Mouse (Mus musculus) cerebellum, adult 2 months (tissue): Measurements from ENCODE around the gene Ivns1abp. TPM values are rescaled to one million over a fixed set of nuclear protein-coding genes. Genes with fewer than 3 reads are reported as not detected.
A peak's percentile ranks its signal among the peaks of the same experiment; 100 is the strongest.
"Not testable (repeated sequence)": the region's sequence is repeated elsewhere in the genome, so short reads cannot be mapped to it uniquely, and the experiment has no call there.

Source experiments
- DNase-seq, 2 experiments: peaks; one replicate each; pipeline ENCODE4 v3.0.0; 2021
- H3K27ac ChIP-seq: fragments of 200-500 bp; 2 replicates; pipeline ENCODE4 v1.5.1; 2012; ENCODE audit warnings: low read length, control low read depth, inconsistent platforms; ENCODE audit not compliant: insufficient read depth
- H3K27me3 ChIP-seq: fragments of 200-500 bp; 2 replicates; pipeline ENCODE4 v1.6.1; 2012; ENCODE audit warnings: inconsistent platforms, mild to moderate bottlenecking, low read length, moderate library complexity; ENCODE audit not compliant: control insufficient read depth, insufficient read depth
- H3K4me1 ChIP-seq: fragments of 200-500 bp; 2 replicates; pipeline ENCODE4 v1.6.1; 2011; ENCODE audit warnings: low read length; ENCODE audit not compliant: control insufficient read depth, insufficient read depth
- H3K4me3 ChIP-seq: fragments of 200-500 bp; replicated peaks from 2 replicates; pipeline ENCODE3; 2011; ENCODE audit warnings: mild to moderate bottlenecking, low read depth, low read length, control low read depth; ENCODE audit not compliant: insufficient read depth
- CTCF ChIP-seq: fragments of 200-500 bp; IDR thresholded peaks from 2 replicates; pipeline ENCODE4 v1.5.1; 2011; ENCODE audit warnings: low read depth, mild to moderate bottlenecking, control low read depth, low read length, moderate library complexity, borderline replicate concordance; ENCODE audit not compliant: insufficient read depth
- POLR2A ChIP-seq: fragments of 200-500 bp; IDR thresholded peaks from 2 replicates; pipeline ENCODE4 v1.6.1; 2011; ENCODE audit warnings: low read length, control low read depth, borderline replicate concordance; ENCODE audit not compliant: insufficient read depth
- WGBS: fragments of 180-500 bp; shearing (Covaris S2); methylation state at CpG from one replicate; pipeline ENCODE4 v1.1.7; 2018; 5-methylcytosine and 5-hydroxymethylcytosine counted together
- polyA plus RNA-seq: library from polyadenylated mRNA; depleted of rRNA; stranded (reverse); fragments of >200 nt; gene quantifications from 2 replicates; pipeline ENCODE4 v1.2.3, GENCODE M21; 2012; rRNA removed

Ivns1abp gene
- polyA plus RNA-seq: 108 and 110 TPM in 2 replicates

GRCm38 (mm10) chr1:151344283-151345108 is at the start of gene Ivns1abp:
Ivns1abp (plus strand) TSS chr1:151344477.
- peak; percentile 99 for DNase-seq
- TF ChIP-seq CTCF (no peak), POLR2A (peak; percentile 89)
- Histone ChIP-seq H3K4me1 (peaks cover 3% of the 10 kb centered on the region), H3K27ac (peak within 1 kb of the TSS; percentile 91), H3K27me3 (no peaks in the 10 kb centered on the region), H3K4me3 (peak within 1 kb of the TSS; percentile 93)
- WGBS: under 1% methylated on average over 101 of the region's 104 CpGs

GRCm38 (mm10) chr1:151295486-151295885 is 48.8 kb upstream of the Ivns1abp start:
- 64% methylated on average over 3 of the region's 3 CpGs for WGBS
- DNase-seq: no peak
- H3K4me1 ChIP-seq: no peaks in the 10 kb centered on the region
- H3K27ac ChIP-seq: no peak overlapping the region
- H3K4me3 ChIP-seq: no peak overlapping the region
- H3K27me3 ChIP-seq: no peaks in the 10 kb centered on the region
- TF ChIP-seq CTCF (no peak), POLR2A (no peak)

DNA sequence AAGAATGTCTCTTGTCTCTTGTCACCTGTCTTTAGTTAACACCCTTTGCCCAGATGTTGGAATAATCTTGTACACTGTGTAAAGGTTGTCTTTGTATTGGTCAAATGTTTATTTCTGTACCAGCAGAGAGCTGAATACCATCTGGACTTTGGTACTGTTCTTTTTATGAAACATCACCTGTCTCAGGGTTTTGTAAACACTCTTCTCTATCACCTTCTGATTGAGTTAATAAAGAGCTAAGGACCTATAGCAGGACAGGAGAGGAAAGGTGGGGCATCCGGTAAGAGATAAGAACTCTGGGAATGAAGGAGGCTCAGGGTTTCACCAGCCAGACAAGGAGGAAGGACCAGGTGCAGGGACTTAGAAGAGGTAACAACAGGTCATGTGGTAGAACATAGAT is 47.7 kb upstream of the Ivns1abp start:
- 89% methylated on average over 1 of the region's 1 CpGs for WGBS

DNA sequence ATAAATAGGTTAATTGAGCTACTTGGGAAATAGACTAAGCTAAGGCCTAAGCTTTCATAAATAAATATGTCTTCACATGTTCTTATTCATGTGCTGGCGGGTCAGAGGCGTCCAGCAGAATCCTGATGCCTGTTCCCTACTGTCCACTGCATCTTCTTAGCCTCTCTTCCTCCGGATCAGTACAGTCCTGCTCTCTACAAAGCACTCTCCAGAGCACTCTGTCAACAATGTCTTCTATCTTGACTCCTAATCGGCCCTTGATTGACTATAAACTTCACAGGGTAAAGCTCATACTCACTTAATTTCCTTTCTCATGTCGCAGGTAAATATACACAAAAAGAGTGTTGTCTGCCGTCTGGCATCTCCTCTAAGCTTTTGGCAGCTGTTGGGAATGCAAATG is 47.3 kb upstream of the Ivns1abp start:
- 85% methylated on average over 6 of the region's 6 CpGs for WGBS
- no peak overlapping the region for H3K27ac ChIP-seq
- no peaks in the 10 kb centered on the region for H3K27me3 ChIP-seq
- H3K4me1 ChIP-seq: no peaks in the 10 kb centered on the region
- no peak overlapping the region for H3K4me3 ChIP-seq
- TF ChIP-seq POLR2A (no peak), CTCF (no peak)
- DNase-seq: no peak

More for the DNA sequence above, 47.7 kb upstream of the Ivns1abp start:
- Histone ChIP-seq H3K27me3 (no peaks in the 10 kb centered on the region), H3K4me1 (no peaks in the 10 kb centered on the region), H3K4me3 (no peak overlapping the region), H3K27ac (no peak overlapping the region)
- TF ChIP-seq CTCF (no peak), POLR2A (no peak)
- no peak for DNase-seq

DNA sequence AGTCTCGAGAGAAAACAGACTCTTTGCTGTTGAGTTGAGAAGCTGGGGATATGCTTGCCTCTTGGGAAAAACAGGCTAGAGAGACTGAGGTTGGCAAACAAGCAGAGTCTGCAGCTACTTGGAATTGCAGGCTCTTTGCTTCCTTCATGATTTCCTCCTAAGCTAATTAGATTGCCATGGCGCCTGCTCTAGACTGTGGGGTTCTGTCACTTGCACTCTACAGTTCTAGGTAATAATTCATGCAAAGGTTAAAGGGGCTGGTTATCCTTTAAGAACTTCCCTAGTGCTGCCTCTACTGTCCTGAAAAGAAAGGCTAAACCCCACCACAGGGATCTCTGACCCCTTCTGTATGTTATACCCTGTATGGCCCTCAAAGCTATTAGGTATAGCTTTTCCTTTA is 46.7 kb upstream of the Ivns1abp start:
- H3K27ac ChIP-seq: no peak overlapping the region
- 93% methylated on average over 2 of the region's 2 CpGs for WGBS
- no peaks in the 10 kb centered on the region for H3K4me1 ChIP-seq
- DNase-seq: no peak
- H3K4me3 ChIP-seq: no peak overlapping the region
- H3K27me3 ChIP-seq: no peaks in the 10 kb centered on the region
- TF ChIP-seq POLR2A (no peak), CTCF (no peak)

DNA sequence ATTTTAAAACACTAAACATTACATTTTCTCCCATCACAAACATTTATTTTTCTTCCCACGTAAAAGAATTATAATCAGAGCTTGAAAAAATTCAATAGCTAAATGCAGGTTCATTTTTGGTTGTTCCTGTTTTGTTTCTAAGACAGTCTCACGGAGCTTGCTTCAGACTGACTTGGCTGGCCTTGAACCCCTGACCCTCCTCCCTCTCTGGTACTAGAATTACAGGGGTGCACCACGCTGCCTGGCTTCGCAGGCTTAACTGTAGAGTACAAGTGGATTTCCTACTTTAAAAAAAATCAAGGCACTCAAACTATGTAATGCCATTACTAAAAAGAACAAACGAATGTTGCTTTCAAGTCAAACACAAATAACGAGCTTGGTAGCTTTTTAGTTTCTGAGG is 42.8 kb upstream of the Ivns1abp start:
- Histone ChIP-seq H3K4me3 (no peak overlapping the region), H3K27ac (no peak overlapping the region), H3K27me3 (no peaks in the 10 kb centered on the region), H3K4me1 (no peaks in the 10 kb centered on the region)
- 73% methylated on average over 6 of the region's 6 CpGs for WGBS
- DNase-seq: no peak
- no peak for TF ChIP-seq POLR2A
- no peak for TF ChIP-seq CTCF

DNA sequence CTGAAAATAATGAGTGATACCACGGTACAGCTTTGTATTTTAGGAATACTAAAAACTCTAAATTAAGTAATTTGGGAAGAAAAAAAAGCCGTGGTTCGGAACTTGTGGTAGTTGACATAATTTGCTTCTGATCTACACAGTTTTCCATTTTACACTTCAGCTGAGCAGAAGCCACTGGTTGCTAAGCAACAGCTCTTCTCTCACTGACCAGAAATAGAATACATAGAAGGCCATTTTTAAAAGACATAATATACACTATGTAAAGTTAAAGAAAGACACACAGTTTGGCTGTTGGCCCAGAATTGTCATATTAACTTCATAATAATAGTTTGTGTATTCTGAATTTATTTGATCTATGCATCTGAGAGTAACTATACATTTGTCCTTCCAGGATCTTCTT is 42.4 kb upstream of the Ivns1abp start:
- TF ChIP-seq CTCF (no peak), POLR2A (no peak)
- Histone ChIP-seq H3K27me3 (no peaks in the 10 kb centered on the region), H3K27ac (no peak overlapping the region), H3K4me3 (no peak overlapping the region), H3K4me1 (no peaks in the 10 kb centered on the region)
- DNase-seq: no peak
- 48% methylated on average over 3 of the region's 3 CpGs for WGBS

DNA sequence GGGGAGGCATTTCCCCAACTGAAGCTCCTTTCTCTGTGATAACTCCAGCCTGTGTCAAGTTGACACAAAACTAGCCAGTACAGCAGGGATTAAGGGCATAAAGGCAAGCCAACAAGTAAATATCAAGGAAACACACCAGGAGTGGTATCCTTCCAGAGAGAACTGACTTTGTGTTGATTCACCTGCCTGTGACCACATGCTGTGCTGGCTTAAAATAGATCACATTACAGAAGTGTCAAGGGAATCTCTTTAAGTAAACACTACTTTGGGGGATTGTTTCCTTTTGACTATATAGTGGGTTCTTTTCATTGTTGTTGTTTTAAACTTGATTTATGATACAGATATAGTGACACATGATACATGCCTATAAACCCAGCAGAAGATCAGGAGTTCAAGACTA is 41.0 kb upstream of the Ivns1abp start:
- no peak for DNase-seq
- H3K4me1 ChIP-seq: no peaks in the 10 kb centered on the region
- no peak overlapping the region for H3K27ac ChIP-seq
- no peak for TF ChIP-seq CTCF
- no peak for TF ChIP-seq POLR2A
- H3K27me3 ChIP-seq: no peaks in the 10 kb centered on the region
- H3K4me3 ChIP-seq: no peak overlapping the region

- H3K4me3 ChIP-seq, DNase-seq, H3K27ac ChIP-seq, H3K4me1 ChIP-seq, H3K27me3 ChIP-seq: not testable (repeated sequence)
- 91% methylated on average over 3 of the region's 3 CpGs for WGBS
Measured at GRCm38 (mm10) chr1:151305001-151305400, 39.3 kb upstream of the Ivns1abp start.
